Mouse (Mus musculus) C2C12 (cell line): ENCODE data around the gene Traf5.

Experiments used
- CEBPB ChIP-seq: IDR thresholded peaks from one replicate; pipeline ENCODE4 v1.6.1; 2011; ENCODE audit warnings: low read depth, mild to moderate bottlenecking, control low read depth, moderate library complexity
- CTCF ChIP-seq: IDR thresholded peaks from one replicate; pipeline ENCODE4 v1.5.1; 2011; ENCODE audit not compliant: control insufficient read depth, insufficient read depth, insufficient read length
- FOSL1 ChIP-seq: IDR thresholded peaks from one replicate; pipeline ENCODE4 v1.8.0; 2011; ENCODE audit warnings: mild to moderate bottlenecking, low read length; ENCODE audit not compliant: poor library complexity, insufficient read depth, severe bottlenecking
- MAX ChIP-seq: IDR thresholded peaks from one replicate; pipeline ENCODE4 v1.6.1; 2011; ENCODE audit warnings: mild to moderate bottlenecking, control low read depth
- USF1 ChIP-seq: IDR thresholded peaks from one replicate; pipeline ENCODE4 v1.6.1; 2011; ENCODE audit warnings: low read depth, mild to moderate bottlenecking, control low read depth, moderate library complexity

DNA sequence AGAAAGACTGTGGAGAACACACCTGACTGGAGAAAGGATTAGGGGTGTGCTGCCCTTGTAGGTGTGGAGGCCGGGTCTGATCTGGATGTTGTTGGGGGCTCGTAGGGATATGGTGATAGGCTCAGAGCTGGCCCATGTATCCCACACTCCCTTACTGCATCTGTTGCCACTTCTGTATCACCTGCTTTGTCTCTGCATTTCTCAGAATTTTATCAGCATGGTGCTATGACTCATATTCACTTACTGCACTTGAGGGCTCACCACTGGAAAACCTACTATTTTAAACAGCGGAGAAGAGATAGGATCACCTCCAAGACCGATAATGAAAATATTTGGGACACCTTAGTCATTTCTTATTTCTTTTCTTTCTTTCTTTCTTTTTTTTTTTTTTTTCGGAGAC lies 103.3 kb downstream of the Traf5 start:
- no peak for TF ChIP-seq FOSL1
- no peak for TF ChIP-seq CTCF
- TF ChIP-seq USF1 = no peak
- TF ChIP-seq CEBPB = no peak
- TF ChIP-seq MAX = no peak
